Mouse (Mus musculus) hindbrain, embryonic 13.5 days (tissue): ENCODE results near the gene B3gnt6. TPM values are rescaled to one million over a fixed set of nuclear protein-coding genes. Genes with fewer than 3 reads are reported as not detected.
A peak's percentile ranks its signal among the peaks of the same experiment; 100 is the strongest.

Source experiments
- ATAC-seq: fragments of 200-750 bp; cut with Nextera tagmentation; 2 replicates; pipeline ENCODE4 v1.8.0; 2017; ENCODE audit warnings: moderate TSS enrichment; ENCODE audit not compliant: low FRiP score
- H3K27ac ChIP-seq: fragments of 300-500 bp; sonication (generic); 2 replicates; pipeline ENCODE4 v1.5.1; 2015; ENCODE audit warnings: inconsistent platforms, mild to moderate bottlenecking, moderate library complexity
- H3K27me3 ChIP-seq: fragments of 300-500 bp; sonication (generic); 2 replicates; pipeline ENCODE4 v1.6.1; 2015; ENCODE audit warnings: mild to moderate bottlenecking, inconsistent platforms
- H3K36me3 ChIP-seq: fragments of 300-500 bp; sonication (generic); 2 replicates; pipeline ENCODE4 v1.6.1; 2015; ENCODE audit warnings: mild to moderate bottlenecking, inconsistent platforms
- H3K4me1 ChIP-seq: fragments of 300-500 bp; sonication (generic); replicated peaks from 2 replicates; pipeline ENCODE4 v1.6.1; 2015; ENCODE audit warnings: inconsistent platforms
- H3K4me2 ChIP-seq: fragments of 300-500 bp; sonication (generic); 2 replicates; pipeline ENCODE4 v1.6.1; 2015; ENCODE audit warnings: inconsistent platforms, mild to moderate bottlenecking, moderate library complexity
- H3K4me3 ChIP-seq: fragments of 300-500 bp; sonication (generic); 2 replicates; pipeline ENCODE4 v1.5.1; 2015; ENCODE audit warnings: mild to moderate bottlenecking, inconsistent platforms
- H3K9ac ChIP-seq: fragments of 300-500 bp; sonication (generic); 2 replicates; pipeline ENCODE4 v1.6.1; 2015; ENCODE audit warnings: mild to moderate bottlenecking, inconsistent platforms
- H3K9me3 ChIP-seq: fragments of 300-500 bp; sonication (generic); 2 replicates; pipeline ENCODE4 v1.6.1; 2016; ENCODE audit warnings: inconsistent platforms
- WGBS: fragments of 180-500 bp; shearing (Covaris S2); methylation state at CpG from one replicate; pipeline ENCODE4 v1.1.7; 2015; 5-methylcytosine and 5-hydroxymethylcytosine counted together
- polyA plus RNA-seq: library from polyadenylated mRNA; unstranded; fragments of >200 nt; fragmentation: Nextera tagmentation; extraction: Ambion mirVana; gene quantifications from 2 replicates; pipeline ENCODE4 v1.2.1, GENCODE M21; 2015

B3gnt6 gene
- polyA plus RNA-seq, 1 experiment from 2014 or later, result 0.27 TPM

- Histone ChIP-seq H3K9me3 (no peaks in the 10 kb centered on the region), H3K27ac (peak overlapping the region; percentile 60), H3K4me2 (no peak overlapping the region), H3K9ac (no peak overlapping the region), H3K27me3 (0 out of 2 replicates have a peak, but pooled peaks cover 5% of the 10 kb centered on the region), H3K4me3 (no peak overlapping the region), H3K4me1 (peaks cover 55% of the 10 kb centered on the region), H3K36me3 (peaks cover 6% of the 10 kb centered on the region; the same call in 1 of the 2 replicates)
- ATAC-seq, result no peak
- 45% methylated on average over 5 of the region's 5 CpGs for WGBS
Measured at GRCm38 (mm10) chr7:98157636-98158332, 41.5 kb downstream of the B3gnt6 start.

- H3K9me3 ChIP-seq, result no peaks in the 10 kb centered on the region
- H3K27me3 ChIP-seq, result 0 out of 2 replicates have a peak, but pooled peaks cover 4% of the 10 kb centered on the region
- 0 out of 2 replicates have a peak overlapping the region, but pooled peaks have one; percentile 5 for H3K9ac ChIP-seq
- H3K36me3 ChIP-seq, result peaks cover 6% of the 10 kb centered on the region; the same call in 1 of the 2 replicates
- no peak overlapping the region for H3K27ac ChIP-seq
- no peak overlapping the region for H3K4me3 ChIP-seq
- no peak; the same call in 1 of the 2 replicates for ATAC-seq
- WGBS, result 47% methylated on average over 3 of the region's 3 CpGs
- no peak overlapping the region for H3K4me2 ChIP-seq
- peaks cover 62% of the 10 kb centered on the region for H3K4me1 ChIP-seq
Measured at GRCm38 (mm10) chr7:98156280-98156665, 43.0 kb downstream of the B3gnt6 start.

- peak overlapping the region; percentile 26; the same call in 1 of the 2 replicates for H3K27ac ChIP-seq
- 0 out of 2 replicates have a peak, but pooled peaks cover 3% of the 10 kb centered on the region for H3K36me3 ChIP-seq
- no peak overlapping the region for H3K4me3 ChIP-seq
- peaks cover 60% of the 10 kb centered on the region for H3K4me1 ChIP-seq
- peak overlapping the region; percentile 6; the same call in 1 of the 2 replicates for H3K9ac ChIP-seq
- 38% methylated on average over 7 of the region's 8 CpGs for WGBS
- no peak overlapping the region for H3K4me2 ChIP-seq
- ATAC-seq, result peak; percentile 26; the same call in 1 of the 2 replicates
- no peaks in the 10 kb centered on the region for H3K9me3 ChIP-seq
- H3K27me3 ChIP-seq, result 0 out of 2 replicates have a peak, but pooled peaks cover 4% of the 10 kb centered on the region
Measured at GRCm38 (mm10) chr7:98155546-98156279, 43.6 kb downstream of the B3gnt6 start.

- H3K9me3 ChIP-seq, result no peaks in the 10 kb centered on the region
- WGBS, result 66% methylated on average over 5 of the region's 5 CpGs
- H3K27ac ChIP-seq, result no peak overlapping the region
- no peak overlapping the region for H3K4me3 ChIP-seq
- no peak for ATAC-seq
- H3K27me3 ChIP-seq, result 0 out of 2 replicates have a peak, but pooled peaks cover 4% of the 10 kb centered on the region
- peaks cover 61% of the 10 kb centered on the region for H3K4me1 ChIP-seq
- no peak overlapping the region for H3K4me2 ChIP-seq
- no peaks in the 10 kb centered on the region for H3K36me3 ChIP-seq
- no peak overlapping the region for H3K9ac ChIP-seq
Measured at GRCm38 (mm10) chr7:98153892-98154291, 45.4 kb downstream of the B3gnt6 start.

- ATAC-seq, result no peak
- Histone ChIP-seq H3K4me1 (peaks cover 56% of the 10 kb centered on the region), H3K27me3 (0 out of 2 replicates have a peak, but pooled peaks cover 4% of the 10 kb centered on the region), H3K9me3 (no peaks in the 10 kb centered on the region), H3K4me2 (no peak overlapping the region), H3K27ac (no peak overlapping the region), H3K36me3 (no peaks in the 10 kb centered on the region), H3K9ac (no peak overlapping the region), H3K4me3 (no peak overlapping the region)
- 37% methylated on average over 3 of the region's 3 CpGs for WGBS
Measured at GRCm38 (mm10) chr7:98153345-98153744, 45.9 kb downstream of the B3gnt6 start.

GRCm38 (mm10) chr7:98152400-98152799 lies 46.9 kb downstream of the B3gnt6 start:
- Histone ChIP-seq H3K9me3 (no peaks in the 10 kb centered on the region), H3K4me3 (no peak overlapping the region), H3K4me1 (peaks cover 52% of the 10 kb centered on the region), H3K4me2 (no peak overlapping the region), H3K27ac (no peak overlapping the region), H3K36me3 (0 out of 2 replicates have a peak, but pooled peaks cover 3% of the 10 kb centered on the region), H3K27me3 (0 out of 2 replicates have a peak, but pooled peaks cover 4% of the 10 kb centered on the region), H3K9ac (no peak overlapping the region)
- no peak for ATAC-seq
- WGBS, result 57% methylated on average over 8 of the region's 8 CpGs

GRCm38 (mm10) chr7:98150525-98150924 lies 48.8 kb downstream of the B3gnt6 start:
- 49% methylated on average over 5 of the region's 5 CpGs for WGBS
- Histone ChIP-seq H3K27ac (no peak overlapping the region), H3K4me1 (peaks cover 38% of the 10 kb centered on the region), H3K4me2 (no peak overlapping the region), H3K4me3 (no peak overlapping the region), H3K9me3 (no peaks in the 10 kb centered on the region), H3K27me3 (0 out of 2 replicates have a peak, but pooled peaks cover 4% of the 10 kb centered on the region), H3K36me3 (0 out of 2 replicates have a peak, but pooled peaks cover 3% of the 10 kb centered on the region), H3K9ac (0 out of 2 replicates have a peak overlapping the region, but pooled peaks have one; percentile 19)
- ATAC-seq, result no peak

GRCm38 (mm10) chr7:98149802-98150201 lies 49.5 kb downstream of the B3gnt6 start:
- Histone ChIP-seq H3K27ac (no peak overlapping the region), H3K36me3 (0 out of 2 replicates have a peak, but pooled peaks cover 3% of the 10 kb centered on the region)
- ATAC-seq, result peak; percentile 34; the same call in 1 of the 2 replicates

GRCm38 (mm10) chr7:98148721-98149407 lies 50.4 kb downstream of the B3gnt6 start:
- Histone ChIP-seq H3K4me3 (no peak overlapping the region), H3K4me2 (no peak overlapping the region), H3K9ac (no peak overlapping the region), H3K36me3 (0 out of 2 replicates have a peak, but pooled peaks cover 3% of the 10 kb centered on the region), H3K4me1 (peaks cover 34% of the 10 kb centered on the region), H3K27me3 (0 out of 2 replicates have a peak, but pooled peaks cover 12% of the 10 kb centered on the region), H3K27ac (no peak overlapping the region), H3K9me3 (no peaks in the 10 kb centered on the region)
- no peak for ATAC-seq
- WGBS, result 68% methylated on average over 10 of the region's 10 CpGs

More at GRCm38 (mm10) chr7:98149802-98150201, 49.5 kb downstream of the B3gnt6 start:
- Histone ChIP-seq H3K4me2 (no peak overlapping the region), H3K4me1 (peaks cover 34% of the 10 kb centered on the region), H3K4me3 (no peak overlapping the region), H3K9me3 (no peaks in the 10 kb centered on the region), H3K9ac (no peak overlapping the region), H3K27me3 (0 out of 2 replicates have a peak, but pooled peaks cover 8% of the 10 kb centered on the region)
- 20% methylated on average over 3 of the region's 3 CpGs for WGBS

GRCm38 (mm10) chr7:98147766-98148165 lies 51.5 kb downstream of the B3gnt6 start:
- no peaks in the 10 kb centered on the region for H3K9me3 ChIP-seq
- H3K27ac ChIP-seq, result 0 out of 2 replicates have a peak overlapping the region, but pooled peaks have one; percentile 55
- no peak overlapping the region for H3K9ac ChIP-seq
- H3K4me1 ChIP-seq, result peaks cover 40% of the 10 kb centered on the region
- no peak overlapping the region for H3K4me2 ChIP-seq
- no peak overlapping the region for H3K4me3 ChIP-seq
- ATAC-seq, result no peak
- peaks cover 8% of the 10 kb centered on the region; the same call in 1 of the 2 replicates for H3K27me3 ChIP-seq
- WGBS, result 71% methylated on average over 8 of the region's 8 CpGs
- 0 out of 2 replicates have a peak, but pooled peaks cover 3% of the 10 kb centered on the region for H3K36me3 ChIP-seq

- Histone ChIP-seq H3K4me3 (no peak overlapping the region), H3K27me3 (peaks cover 8% of the 10 kb centered on the region; the same call in 1 of the 2 replicates), H3K27ac (no peak overlapping the region), H3K36me3 (0 out of 2 replicates have a peak, but pooled peaks cover 3% of the 10 kb centered on the region), H3K9ac (no peak overlapping the region), H3K4me2 (no peak overlapping the region), H3K9me3 (no peaks in the 10 kb centered on the region), H3K4me1 (peaks cover 45% of the 10 kb centered on the region)
- ATAC-seq, result no peak
- 83% methylated on average over 8 of the region's 8 CpGs for WGBS
Measured at GRCm38 (mm10) chr7:98146447-98146845, 52.8 kb downstream of the B3gnt6 start.
